Mouse (Mus musculus): ENCODE measurements at regions not wholly inside any gene's neighbourhood (a gene's known extent, or its start where the extent isn't known, plus 50 kb on each side); places are given as distances from the start of the nearest gene placed in this dataset.

DNA sequence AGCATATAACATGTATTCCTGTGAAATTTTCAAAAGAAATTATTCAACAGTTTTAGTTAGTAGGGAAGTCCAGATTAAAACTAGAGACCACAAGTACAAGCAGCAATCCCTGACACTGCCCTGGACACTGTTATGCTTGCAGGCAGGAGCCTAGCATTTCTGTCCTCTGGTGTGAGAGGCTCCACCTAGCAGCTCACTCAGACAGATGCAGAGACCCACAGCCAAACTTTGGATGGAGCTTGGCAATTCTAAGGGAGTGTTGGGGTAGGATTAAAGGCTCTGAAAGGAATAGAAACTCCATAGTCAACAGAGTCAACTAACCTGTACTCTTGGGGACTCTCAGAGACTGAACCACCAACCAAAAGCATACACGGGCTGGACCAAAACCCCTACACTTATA lies 509.8 kb downstream of the Flrt2 start:
- DNase-seq (ENCODE audit: low read depth, low spot score), result no peak

DNA sequence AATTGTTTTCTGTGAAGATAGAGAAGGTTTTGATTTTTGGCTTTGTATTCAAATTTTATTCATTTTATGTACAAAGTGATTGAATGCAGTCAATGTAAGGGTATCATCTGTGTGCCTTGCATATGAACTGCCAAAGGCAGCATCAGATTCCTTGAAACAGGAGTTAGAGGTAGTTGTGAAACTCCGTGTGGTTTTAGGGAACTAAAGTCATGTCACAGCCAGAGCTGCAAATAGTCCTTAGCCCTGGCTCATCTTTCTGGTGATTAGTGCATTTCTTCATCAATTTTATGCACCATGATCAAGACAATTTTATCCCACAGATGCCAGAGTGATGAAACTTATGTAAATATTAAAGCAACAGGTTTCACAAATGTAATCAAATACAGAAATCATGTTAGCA lies 534.4 kb downstream of the Flrt2 start:
- DNase-seq (ENCODE audit: low read depth, low spot score), result no peak

DNA sequence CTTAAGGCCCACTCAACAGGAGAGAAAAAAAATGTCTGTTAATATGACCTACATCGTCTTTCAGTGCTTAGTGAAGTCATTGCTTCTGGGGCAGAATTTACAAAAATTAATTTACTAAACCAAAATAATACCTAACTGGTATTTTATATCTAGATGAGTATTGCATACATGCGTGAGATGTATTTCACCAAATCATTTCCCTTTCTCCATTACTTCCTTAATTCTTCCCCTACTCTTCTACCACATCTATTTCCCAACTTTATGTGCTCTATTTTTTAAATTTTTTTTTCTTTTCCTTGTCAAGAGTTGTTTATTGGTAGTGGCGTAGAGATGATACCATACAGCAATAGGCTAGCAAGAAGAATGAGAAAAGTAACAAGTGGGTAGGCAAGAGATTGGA lies 536.7 kb downstream of the Flrt2 start:
- no peak for DNase-seq (ENCODE audit: low read depth, low spot score)

DNA sequence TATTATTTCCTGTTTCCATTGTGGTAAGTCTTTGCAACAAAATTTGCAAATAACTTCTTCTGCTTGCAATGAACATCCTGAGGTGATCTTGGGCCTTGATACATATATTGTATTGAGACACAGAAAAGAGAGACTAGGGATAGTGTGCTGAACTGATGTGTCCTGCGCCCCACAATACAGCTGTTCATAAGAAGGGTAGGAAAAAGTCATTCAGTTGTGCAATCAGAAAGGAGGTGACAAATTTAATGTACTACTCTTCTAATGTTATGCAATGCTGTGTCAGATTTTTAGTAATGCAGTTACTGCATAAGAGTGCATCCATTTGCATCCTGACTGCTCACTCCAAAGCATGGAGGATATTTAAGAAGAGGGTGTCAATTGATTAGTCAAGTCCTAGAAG lies 543.5 kb downstream of the Flrt2 start:
- no peak for DNase-seq (ENCODE audit: low read depth, low spot score)

DNA sequence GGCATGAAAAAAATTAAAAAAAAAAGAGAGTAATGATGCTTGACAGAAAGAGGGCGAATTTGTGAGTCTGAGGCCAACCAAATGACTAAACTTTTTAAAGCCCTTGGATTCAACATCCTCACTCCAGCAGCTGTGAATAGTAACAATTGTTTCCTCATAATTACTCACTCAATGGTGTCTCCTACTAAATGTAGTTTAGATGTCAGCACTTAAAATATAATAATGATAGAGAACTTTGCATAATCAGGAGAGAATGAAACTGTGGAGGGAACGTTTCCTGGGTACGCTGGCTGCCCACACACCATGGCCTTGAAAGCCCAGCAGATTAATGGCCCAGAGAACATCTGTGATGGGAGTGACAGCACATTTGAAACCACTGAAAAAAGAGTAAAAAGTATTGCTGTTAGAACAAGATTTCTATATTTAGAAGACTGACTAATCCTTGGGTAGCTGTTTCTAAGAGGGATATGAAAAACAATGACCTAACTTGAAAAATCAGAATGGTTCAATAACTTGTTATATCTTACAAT lies 544.0 kb downstream of the Flrt2 start:
- DNase-seq (ENCODE audit: low read depth, low spot score), result no peak

DNA sequence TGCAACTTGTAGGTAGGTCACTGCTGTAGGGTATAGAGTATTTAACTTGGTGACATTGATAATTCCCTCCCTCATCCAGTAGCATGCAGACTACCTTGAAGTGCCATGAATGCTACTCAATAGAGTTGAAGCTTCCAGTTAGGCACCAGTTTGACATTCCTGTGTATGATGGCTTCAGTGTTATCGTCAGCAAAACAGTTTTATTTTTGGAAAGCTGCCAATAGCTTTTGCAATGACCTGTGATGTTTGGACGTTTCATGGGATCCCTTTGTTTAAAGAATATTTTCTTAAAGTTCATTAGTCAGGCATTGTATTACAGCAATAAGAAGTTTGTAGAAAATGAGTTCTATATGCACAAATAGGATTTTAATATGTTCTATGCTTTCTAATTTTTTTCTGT lies 547.6 kb downstream of the Flrt2 start:
- no peak for DNase-seq (ENCODE audit: low read depth, low spot score)

DNA sequence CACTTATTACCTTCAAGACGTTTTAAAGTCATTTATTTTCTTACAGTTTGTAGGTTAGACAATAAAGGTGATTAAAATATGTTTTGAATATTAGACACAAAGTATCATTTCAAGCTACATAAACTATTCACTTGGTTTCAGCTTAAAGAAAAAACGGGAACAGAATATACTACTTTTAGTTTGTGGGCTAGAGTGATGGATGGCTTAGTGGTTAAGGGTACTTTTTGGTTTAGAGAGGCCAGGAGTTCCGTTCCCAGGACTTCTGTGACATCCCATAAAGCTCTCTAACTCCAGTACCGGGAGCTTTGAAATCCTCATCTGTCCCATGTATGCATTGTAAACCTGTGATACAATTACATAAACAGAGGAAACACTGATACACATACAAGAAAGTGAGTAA lies 570.0 kb downstream of the Flrt2 start:
- no peak for DNase-seq (ENCODE audit: low read depth, low spot score)

GRCm38 (mm10) chr12:96275894-96276293 lies 583.9 kb downstream of the Flrt2 start:
- DNase-seq (ENCODE audit: low read depth, low spot score), result no peak

DNA sequence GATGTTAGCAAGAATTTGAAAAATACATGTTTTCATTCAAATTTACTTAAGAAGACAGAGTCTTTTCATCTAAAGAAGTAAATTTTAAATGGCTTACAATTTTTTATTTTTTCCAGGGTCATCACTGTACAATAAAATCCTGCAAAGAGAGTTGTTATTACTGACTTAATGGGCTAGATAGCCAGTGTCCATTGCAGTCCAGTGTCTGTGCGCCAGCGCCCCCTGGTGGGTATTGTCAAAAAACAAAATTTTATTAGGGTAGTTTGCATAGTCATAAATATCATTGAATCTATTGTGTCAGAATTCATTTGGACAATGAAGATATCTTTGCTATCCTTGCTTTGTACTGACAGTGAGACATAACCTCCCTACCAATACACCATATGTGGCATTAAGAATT lies 619.1 kb downstream of the Flrt2 start:
- peak; percentile 43 for DNase-seq (ENCODE audit: low read depth, low spot score)

GRCm38 (mm10) chr12:96323061-96323786 lies 631.2 kb downstream of the Flrt2 start:
- no peak for DNase-seq (ENCODE audit: low read depth, low spot score)

DNA sequence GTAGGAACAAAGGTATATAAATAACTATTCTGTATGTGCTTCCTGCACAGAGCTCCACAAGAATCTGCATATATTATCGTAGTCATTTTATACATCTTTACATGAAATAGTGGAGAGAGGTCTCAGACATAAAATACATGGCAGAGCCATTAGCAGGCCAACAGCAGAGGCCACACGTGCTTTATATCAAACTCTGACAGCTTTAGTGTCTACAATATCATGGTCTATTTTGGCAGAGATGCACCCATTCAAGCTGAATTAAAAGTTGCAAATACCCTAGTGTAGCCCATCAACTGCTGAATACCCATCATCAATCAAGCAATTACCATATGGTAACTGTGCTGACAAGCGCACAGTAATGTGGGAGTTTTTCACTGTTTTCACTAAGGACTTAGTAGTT lies 659.1 kb downstream of the Flrt2 start:
- DNase-seq (ENCODE audit: low read depth, low spot score), result no peak

DNA sequence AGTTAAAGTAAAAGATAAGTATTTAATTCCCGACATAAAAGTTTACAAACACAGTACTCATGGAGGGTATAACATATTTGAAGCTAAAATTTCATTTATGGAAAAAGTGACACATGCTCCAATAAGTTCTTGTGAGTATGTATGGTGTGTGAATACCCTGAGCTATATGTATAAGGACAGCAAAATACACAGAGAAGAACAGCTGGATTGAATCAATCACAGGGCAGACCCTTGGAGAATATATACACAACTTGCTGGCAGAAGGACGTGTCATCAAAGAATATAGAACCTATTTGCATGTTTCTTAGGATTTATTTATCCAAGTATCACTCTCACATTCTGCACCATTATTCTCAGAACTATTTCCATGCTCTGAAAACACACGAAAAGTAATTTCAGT lies 686.9 kb downstream of the Flrt2 start:
- DNase-seq (ENCODE audit: low read depth, low spot score), result no peak

DNA sequence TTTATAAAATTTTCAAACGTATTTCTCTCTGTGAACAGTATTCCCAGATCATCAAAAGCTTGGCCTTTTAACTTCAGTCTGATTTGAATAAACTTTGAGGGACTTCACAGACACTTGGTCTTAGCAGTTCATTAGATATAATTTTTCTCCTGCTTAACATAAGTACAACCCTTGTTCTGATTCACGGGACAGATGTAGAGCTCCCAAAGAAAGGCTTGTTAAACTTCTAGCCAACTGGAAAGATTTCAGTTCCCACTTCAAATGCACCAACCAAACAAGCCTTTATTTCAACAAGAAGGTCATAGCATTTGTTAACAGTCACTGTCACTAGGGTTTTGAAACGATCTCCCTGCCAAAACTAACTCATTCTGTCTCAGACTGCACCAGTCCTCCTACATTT lies 727.1 kb downstream of the Flrt2 start:
- DNase-seq (ENCODE audit: low read depth, low spot score), result no peak

GRCm38 (mm10) chr12:96419567-96419966 lies 727.5 kb downstream of the Flrt2 start:
- no peak for DNase-seq (ENCODE audit: low read depth, low spot score)

DNA sequence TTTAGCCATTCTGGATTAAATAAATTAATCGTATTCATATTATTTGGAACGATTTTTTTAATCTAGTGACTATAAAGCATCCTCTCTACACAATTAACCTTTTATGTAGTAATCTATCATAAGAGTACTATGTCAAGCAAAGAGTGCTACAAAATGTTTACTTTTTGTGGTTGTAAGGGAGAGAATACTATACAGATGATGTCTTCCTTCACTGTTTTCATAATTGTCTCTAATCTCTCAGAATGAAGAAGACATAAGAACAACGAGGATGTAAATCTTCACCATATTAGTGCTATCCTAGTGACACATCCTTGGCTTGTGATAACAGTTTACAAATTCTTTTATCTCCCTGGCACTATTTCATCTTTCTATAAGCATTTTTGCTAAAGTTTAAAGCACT lies 735.6 kb downstream of the Flrt2 start:
- DNase-seq (ENCODE audit: low read depth, low spot score), result no peak

GRCm38 (mm10) chr12:96442546-96442945 lies 750.5 kb downstream of the Flrt2 start:
- DNase-seq (ENCODE audit: low read depth, low spot score), result no peak

- DNase-seq (ENCODE audit: low read depth, low spot score), result peak; percentile 40
Observed at GRCm38 (mm10) chr12:96453374-96453773, 761.3 kb downstream of the Flrt2 start.

GRCm38 (mm10) chr12:96476344-96476743 lies 784.3 kb downstream of the Flrt2 start:
- no peak for DNase-seq (ENCODE audit: low read depth, low spot score)

DNA sequence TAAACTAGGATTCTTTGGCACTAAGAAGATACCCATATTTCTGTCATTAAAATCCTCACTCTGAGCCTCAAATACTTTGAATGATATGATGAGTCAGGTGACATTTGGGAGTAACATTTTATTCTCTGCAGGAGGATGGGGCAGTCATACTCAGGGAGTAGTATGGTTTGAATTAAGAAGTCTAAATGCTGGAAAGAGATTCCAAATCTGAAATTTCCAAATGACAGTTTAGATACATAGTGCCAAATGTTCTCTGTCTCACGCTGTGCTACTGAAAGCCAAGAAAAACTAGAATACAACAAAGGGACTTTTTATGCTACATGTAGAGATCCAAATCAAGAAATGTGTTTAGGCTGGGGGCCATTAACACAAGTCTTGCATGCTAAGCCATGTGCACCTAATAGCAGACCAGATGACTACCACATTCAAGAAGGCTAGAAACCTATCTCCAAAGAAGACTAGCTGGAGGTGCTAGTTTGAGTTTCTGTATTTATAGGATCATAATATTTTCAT lies 796.5 kb downstream of the Flrt2 start:
- peak; percentile 11 for DNase-seq (ENCODE audit: low read depth, low spot score)

DNA sequence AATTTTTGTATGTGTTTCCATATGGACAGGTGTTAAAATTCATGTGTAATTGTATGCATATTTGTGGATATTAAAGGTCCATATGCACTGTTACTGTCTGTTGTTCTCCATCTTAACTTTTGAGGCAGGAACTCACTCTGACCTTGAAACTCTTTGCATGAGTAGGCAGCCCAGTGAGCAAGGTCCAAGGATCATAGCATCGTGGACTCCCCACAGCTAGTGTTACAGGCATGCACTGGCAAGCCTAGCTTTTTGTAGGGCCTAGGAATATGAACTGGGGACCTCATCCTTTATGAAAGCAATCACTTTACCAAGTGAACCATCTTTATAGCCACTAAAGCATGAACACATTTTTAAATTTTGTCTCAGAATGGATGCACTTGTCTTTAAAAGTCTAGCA lies 817.6 kb downstream of the Flrt2 start:
- no peak for DNase-seq (ENCODE audit: low read depth, low spot score)

GRCm38 (mm10) chr12:96558824-96559223 lies 866.8 kb downstream of the Flrt2 start:
- DNase-seq (ENCODE audit: low read depth, low spot score), result no peak

DNA sequence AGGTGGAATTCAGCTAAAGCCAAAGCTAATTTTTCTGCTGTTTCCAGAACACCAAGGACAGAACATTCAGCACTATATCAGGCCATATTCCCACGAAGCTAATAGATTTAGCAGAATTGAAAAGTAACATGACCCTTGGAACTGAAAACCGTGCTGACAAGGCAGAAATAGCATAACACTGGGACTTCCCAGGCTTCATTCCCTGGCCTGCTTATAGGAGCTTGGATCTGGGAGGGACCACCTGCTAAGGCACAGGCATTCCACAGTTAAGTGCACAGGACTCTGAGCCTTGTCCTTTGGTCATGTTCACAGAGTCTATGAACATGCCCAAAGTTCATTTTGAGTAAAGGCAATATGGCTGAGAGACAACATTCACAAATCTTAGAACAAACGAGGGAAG lies 902.8 kb downstream of the Flrt2 start:
- peak; percentile 28 for DNase-seq (ENCODE audit: low read depth, low spot score)

- DNase-seq (ENCODE audit: low read depth, low spot score), result no peak
Observed at GRCm38 (mm10) chr12:96615134-96615533, 923.1 kb downstream of the Flrt2 start.

GRCm38 (mm10) chr12:96615850-96616249 lies 923.8 kb downstream of the Flrt2 start:
- no peak for DNase-seq (ENCODE audit: low read depth, low spot score)

Measured in forelimb bud, embryonic 11.5 days (tissue).